Mouse (Mus musculus) midbrain, embryonic 15.5 days (tissue): ENCODE measurements around the gene Dnajc15. TPM values are rescaled to one million over a fixed set of nuclear protein-coding genes. Genes with fewer than 3 reads are reported as not detected.

ENCODE experiments used
- ATAC-seq: fragments of 200-750 bp; cut with Nextera tagmentation; replicated peaks from 2 replicates; pipeline ENCODE4 v1.8.0; 2017; ENCODE audit warnings: moderate TSS enrichment
- H3K27ac ChIP-seq: fragments of 300-500 bp; sonication (generic); 2 replicates; pipeline ENCODE4 v1.5.1; 2015; ENCODE audit warnings: mild to moderate bottlenecking, inconsistent platforms
- H3K27me3 ChIP-seq: fragments of 300-500 bp; sonication (generic); replicated peaks from 2 replicates; pipeline ENCODE4 v1.6.1; 2015; ENCODE audit warnings: inconsistent platforms
- H3K36me3 ChIP-seq: fragments of 300-500 bp; sonication (generic); replicated peaks from 2 replicates; pipeline ENCODE4 v1.6.1; 2015; ENCODE audit warnings: inconsistent platforms
- H3K4me1 ChIP-seq: fragments of 300-500 bp; sonication (generic); 2 replicates; pipeline ENCODE4 v1.6.1; 2015; ENCODE audit warnings: inconsistent platforms
- H3K4me2 ChIP-seq: fragments of 300-500 bp; sonication (generic); 2 replicates; pipeline ENCODE4 v1.6.1; 2015; ENCODE audit warnings: inconsistent platforms, mild to moderate bottlenecking, moderate library complexity
- H3K4me3 ChIP-seq: fragments of 300-500 bp; sonication (generic); 2 replicates; pipeline ENCODE4 v1.5.1; 2015; ENCODE audit warnings: mild to moderate bottlenecking, inconsistent platforms
- H3K9ac ChIP-seq: fragments of 300-500 bp; sonication (generic); 2 replicates; pipeline ENCODE4 v1.6.1; 2015; ENCODE audit warnings: mild to moderate bottlenecking, inconsistent platforms
- H3K9me3 ChIP-seq: fragments of 300-500 bp; sonication (generic); 2 replicates; pipeline ENCODE4 v1.6.1; 2016; ENCODE audit warnings: inconsistent platforms
- WGBS: fragments of 180-500 bp; shearing (Covaris S2); methylation state at CpG from one replicate; pipeline ENCODE4 v1.1.7; 2015; ENCODE audit warnings: mixed read lengths; 5-methylcytosine and 5-hydroxymethylcytosine counted together
- polyA plus RNA-seq: library from polyadenylated mRNA; unstranded; fragments of >200 nt; fragmentation: Nextera tagmentation; extraction: Ambion mirVana; gene quantifications from 2 replicates; pipeline ENCODE4 v1.2.1, GENCODE M21; 2015

Gene Dnajc15
- polyA plus RNA-seq, 1 experiment from 2014 or later = 76.2 TPM

GRCm38 (mm10) chr14:77773331-77773730, 101.6 kb downstream of the Dnajc15 start:
- no peak overlapping the region for H3K9ac ChIP-seq
- H3K4me1 ChIP-seq = 0 out of 2 replicates have a peak, but pooled peaks cover 3% of the 10 kb centered on the region
- H3K9me3 ChIP-seq = no peaks in the 10 kb centered on the region
- no peaks in the 10 kb centered on the region for H3K36me3 ChIP-seq
- ATAC-seq = no peak
- no peak overlapping the region for H3K4me3 ChIP-seq
- 80% methylated on average over 8 of the region's 8 CpGs for WGBS
- H3K27me3 ChIP-seq = no peaks in the 10 kb centered on the region
- H3K4me2 ChIP-seq = no peak overlapping the region
- no peak overlapping the region for H3K27ac ChIP-seq

- H3K27me3 ChIP-seq = no peaks in the 10 kb centered on the region
- H3K27ac ChIP-seq = no peak overlapping the region
- no peaks in the 10 kb centered on the region for H3K36me3 ChIP-seq
- H3K9ac ChIP-seq = no peak overlapping the region
- no peak for ATAC-seq
- no peaks in the 10 kb centered on the region for H3K9me3 ChIP-seq
- no peak overlapping the region for H3K4me3 ChIP-seq
- WGBS = 67% methylated on average over 2 of the region's 2 CpGs
- no peak overlapping the region for H3K4me2 ChIP-seq
- 0 out of 2 replicates have a peak, but pooled peaks cover 3% of the 10 kb centered on the region for H3K4me1 ChIP-seq
These were observed 103.3 kb downstream of the Dnajc15 start for GRCm38 (mm10) chr14:77771626-77772025.

Other genes starting within 250 kb of the Dnajc15 start
- gene Epsti1, start 29.1 kb upstream of the Dnajc15 start, polyA plus RNA-seq = 0.40 and 0.59 TPM in 2 replicates
- 1.3 and 1.5 TPM in 2 replicates for gene Fam216b, start 213.9 kb upstream of the Dnajc15 start, polyA plus RNA-seq